Mouse (Mus musculus): ENCODE data around the gene Adamtsl1.
A peak's percentile ranks its signal among the peaks of the same experiment; 100 is the strongest.

Gene Adamtsl1

DNA sequence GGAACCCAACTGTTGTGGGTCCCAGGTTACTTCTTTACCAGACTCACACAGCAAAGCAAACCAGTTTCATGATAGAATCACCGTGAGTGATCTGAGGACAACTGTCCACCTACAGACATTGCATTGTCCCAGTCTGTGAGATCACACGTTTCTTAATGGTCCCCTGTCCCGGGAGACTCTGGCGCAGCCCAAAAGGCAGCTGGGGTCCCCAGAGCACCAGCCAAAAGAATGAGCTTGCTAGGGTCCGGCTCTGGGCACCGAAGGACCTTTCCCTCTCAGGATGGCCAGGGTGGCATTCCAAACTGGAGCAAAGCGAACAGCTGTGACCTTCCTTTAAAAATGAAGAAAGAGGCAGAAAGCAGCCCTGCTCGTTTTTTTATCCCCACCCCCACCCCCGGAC is at the start of gene Adamtsl1:
Gene Adamtsl1, plus strand, starts transcription at position 381 of the 400 bp plus-strand sequence.
- DNase-seq (ENCODE audit: low read depth, low spot score) = peak; percentile 19

DNA sequence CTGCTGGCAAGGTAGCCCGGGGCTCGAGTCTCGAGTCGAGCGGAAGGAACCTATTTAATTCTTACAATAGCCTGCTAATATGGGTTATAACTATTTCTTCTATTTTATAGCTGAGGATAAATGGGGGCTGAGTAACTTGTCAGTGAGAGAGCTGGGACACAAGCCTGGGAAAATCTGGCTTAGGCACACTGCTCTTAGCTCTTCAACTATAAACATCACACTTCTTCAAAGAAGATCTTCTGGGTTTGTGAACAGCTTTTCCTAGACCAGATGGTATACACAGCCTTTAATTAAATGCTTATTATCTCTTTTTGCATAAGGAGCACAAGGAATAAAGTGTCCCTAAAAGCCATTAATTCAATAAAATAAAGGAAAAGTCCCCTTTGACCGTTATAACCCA is 30.4 kb upstream of the Adamtsl1 start:
- no peak for DNase-seq (ENCODE audit: low read depth, low spot score)

DNA sequence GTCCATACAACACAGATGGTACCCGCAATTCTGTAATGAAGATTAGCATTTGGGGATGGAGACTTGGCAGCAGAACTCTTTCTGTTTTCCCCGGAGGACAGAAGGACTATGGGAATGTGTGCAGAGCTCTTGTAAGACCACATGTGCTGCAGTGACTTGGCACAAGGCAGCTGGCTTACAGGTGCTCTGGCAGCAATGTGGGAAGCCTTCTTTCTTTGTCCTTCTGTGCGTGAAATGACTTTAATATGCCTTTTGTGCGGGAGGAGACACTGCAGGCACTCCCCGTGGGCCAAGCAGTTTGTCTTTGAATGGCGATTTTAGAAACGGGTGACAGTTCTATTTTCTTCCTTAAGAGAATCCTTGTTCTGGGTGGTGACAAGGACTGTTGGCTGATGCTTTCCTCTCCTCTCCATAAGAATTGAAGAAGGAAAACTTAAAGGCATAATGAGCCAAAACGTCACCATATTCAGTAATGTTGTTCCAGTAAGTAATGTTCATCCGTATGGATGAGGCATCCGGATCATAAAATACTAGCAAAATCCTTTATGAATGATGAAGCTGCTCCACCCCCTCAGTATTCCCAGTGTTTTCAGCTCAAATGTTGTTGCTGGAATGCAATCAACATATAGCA is 27.5 kb upstream of the Adamtsl1 start:
- no peak for DNase-seq (ENCODE audit: low read depth, low spot score)

- DNase-seq (ENCODE audit: low read depth, low spot score) = no peak
Observed at GRCm38 (mm10) chr4:85505718-85506117, 8.3 kb upstream of the Adamtsl1 start.

GRCm38 (mm10) chr4:85506976-85507375 is 7.0 kb upstream of the Adamtsl1 start:
- peak; percentile 45 for DNase-seq (ENCODE audit: low read depth, low spot score)

GRCm38 (mm10) chr4:85507491-85507890 is 6.5 kb upstream of the Adamtsl1 start:
- peak; percentile 7 for DNase-seq (ENCODE audit: low read depth, low spot score)

GRCm38 (mm10) chr4:85513288-85513687 is 684 bp upstream of the Adamtsl1 start:
- DNase-seq (ENCODE audit: low read depth, low spot score) = no peak

- DNase-seq (ENCODE audit: low read depth, low spot score) = peak; percentile 77
Observed at GRCm38 (mm10) chr4:85514205-85514681, 271 bp downstream of the Adamtsl1 start.

GRCm38 (mm10) chr4:85526966-85527566 is 13.1 kb downstream of the Adamtsl1 start:
- no peak for DNase-seq (ENCODE audit: low read depth, low spot score)

DNA sequence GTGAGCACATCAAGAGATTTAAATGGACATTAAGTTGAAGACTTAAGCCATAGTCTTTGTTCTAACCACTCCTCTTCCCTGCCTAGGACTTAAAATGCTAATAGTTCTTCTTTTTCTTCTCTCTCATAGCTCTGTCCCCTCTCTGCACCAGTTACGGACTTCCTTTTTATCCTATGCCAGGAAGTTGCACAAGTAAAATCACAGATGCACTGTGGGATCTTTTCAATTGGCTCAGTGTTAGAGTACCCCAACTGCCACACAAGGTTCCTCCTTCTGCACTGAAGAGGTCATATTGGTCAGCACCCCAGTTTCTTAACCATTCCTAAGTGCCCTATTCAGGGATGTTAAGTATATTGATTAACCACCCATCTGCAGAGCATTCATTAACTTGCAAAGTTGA is 15.9 kb downstream of the Adamtsl1 start:
- no peak for DNase-seq (ENCODE audit: low read depth, low spot score)

GRCm38 (mm10) chr4:85539677-85540076 is 25.7 kb downstream of the Adamtsl1 start:
- no peak for DNase-seq (ENCODE audit: low read depth, low spot score)

DNA sequence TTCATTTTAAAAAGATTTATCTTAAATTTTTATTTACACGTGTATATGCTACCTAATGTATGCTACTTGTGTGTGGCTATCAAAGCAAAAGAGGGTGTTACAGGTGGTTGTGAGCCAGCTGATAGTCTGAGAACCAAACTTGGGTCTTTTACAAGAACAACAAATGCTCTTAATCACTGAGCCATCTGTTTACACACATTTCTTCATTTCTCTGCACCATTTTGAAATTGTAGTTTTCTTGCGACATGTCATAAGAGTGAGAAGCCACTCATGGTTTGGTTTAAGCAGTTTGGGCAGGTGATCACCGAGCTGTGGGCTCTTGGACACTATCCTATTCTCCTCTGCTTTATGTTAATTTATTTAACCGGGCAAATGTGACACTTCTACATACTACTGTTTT is 29.2 kb downstream of the Adamtsl1 start:
- DNase-seq (ENCODE audit: low read depth, low spot score) = no peak

DNA sequence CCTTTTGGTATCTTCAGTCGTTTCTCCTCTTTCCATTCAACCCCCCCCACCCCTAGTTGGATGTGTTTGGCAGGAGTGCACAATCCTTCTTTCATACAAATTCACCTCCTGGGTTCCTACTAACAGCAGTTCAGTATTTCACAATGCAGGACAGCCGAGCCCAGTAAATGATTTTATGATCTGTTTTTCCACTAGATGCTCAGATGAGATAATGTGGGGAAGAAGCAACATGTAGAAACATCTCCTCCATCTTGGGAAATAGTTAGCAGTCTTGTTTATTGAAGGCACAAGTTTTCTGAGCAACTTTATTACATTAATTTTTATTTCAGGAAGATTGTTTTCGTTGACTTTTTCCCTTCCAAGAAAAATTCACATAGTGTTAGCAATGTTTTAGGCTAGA is 40.7 kb downstream of the Adamtsl1 start:
- DNase-seq (ENCODE audit: low read depth, low spot score) = no peak

DNA sequence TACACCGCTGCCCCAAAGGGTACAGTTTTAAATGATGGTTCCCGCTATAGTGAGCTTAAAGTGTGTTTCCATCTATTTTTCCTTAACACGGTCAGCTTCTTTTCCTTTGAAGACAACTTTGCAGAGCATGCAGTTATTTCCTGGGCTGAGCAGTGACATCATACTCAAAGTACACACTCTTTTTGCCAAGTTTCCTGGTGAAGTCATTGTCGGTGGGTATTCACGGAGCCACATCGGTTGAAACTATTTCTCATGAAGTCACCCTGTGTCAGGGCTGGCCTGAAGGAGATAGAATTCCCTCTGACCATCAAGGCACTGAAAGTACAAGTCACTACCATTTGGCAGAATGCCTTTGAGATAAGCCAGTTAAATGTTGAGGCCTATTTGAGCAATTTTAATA is 45.8 kb downstream of the Adamtsl1 start:
- no peak for DNase-seq (ENCODE audit: low read depth, low spot score)

DNA sequence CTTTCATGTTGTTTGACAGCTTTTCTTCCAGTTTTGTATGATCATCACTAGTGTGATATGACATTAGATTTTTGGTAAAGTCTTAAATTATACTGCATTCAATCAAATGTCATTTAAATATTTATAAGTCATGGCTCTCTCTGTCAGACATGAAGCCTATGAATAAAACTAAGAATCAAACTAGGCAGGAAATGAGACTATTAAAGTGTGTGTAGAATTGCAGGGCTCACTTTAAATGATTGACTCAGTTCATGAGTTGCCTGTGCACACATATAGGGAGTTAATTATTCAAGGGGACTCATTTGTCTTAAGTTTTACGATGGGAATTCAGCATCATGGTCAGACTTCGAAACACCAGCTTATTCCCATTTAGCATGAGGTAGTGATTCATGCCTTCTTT is 71.5 kb downstream of the Adamtsl1 start:
- DNase-seq (ENCODE audit: low read depth, low spot score) = no peak

- no peak for DNase-seq (ENCODE audit: low read depth, low spot score)
Observed at GRCm38 (mm10) chr4:85588928-85589327, 75.0 kb downstream of the Adamtsl1 start.

GRCm38 (mm10) chr4:85591037-85591436 is 77.1 kb downstream of the Adamtsl1 start:
- no peak for DNase-seq (ENCODE audit: low read depth, low spot score)

DNA sequence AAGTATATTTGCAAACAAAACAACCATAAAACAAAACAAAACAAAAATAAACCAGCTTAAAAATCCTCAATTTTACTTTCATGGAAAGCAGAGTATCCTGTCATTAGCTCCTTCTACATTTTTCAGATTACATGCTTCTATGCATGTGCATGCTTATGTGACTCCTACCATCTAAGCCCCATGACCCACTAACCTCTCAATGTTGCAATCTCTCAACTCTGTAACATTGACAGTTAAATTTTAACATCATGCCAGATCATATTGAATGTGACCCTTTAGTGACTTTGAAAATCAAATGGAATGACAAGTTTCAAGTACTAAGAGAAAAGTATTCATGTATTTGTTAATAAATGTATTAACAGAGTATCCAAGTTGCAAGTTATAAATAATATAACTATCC is 80.2 kb downstream of the Adamtsl1 start:
- no peak for DNase-seq (ENCODE audit: low read depth, low spot score)

DNA sequence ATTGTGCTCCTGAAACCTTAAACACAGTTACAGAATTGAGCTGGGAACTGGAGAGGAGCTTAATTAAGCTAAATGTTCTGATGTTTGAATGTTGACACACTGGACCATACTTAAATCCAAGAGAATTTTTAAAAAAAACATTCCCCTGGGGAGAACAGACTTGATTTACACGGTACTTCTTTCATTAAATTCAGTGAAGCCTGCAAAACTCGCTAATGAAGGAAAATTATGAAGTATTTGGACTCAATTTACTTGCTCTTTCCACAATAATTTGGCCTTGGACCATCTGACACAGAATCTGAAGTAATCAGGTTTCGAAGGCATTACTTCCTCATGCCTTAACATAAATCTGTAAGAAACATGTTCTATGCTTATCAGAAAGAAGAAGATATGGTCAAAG is 99.4 kb downstream of the Adamtsl1 start:
- DNase-seq (ENCODE audit: low read depth, low spot score) = no peak

- DNase-seq (ENCODE audit: low read depth, low spot score) = no peak
Observed at GRCm38 (mm10) chr4:85618746-85619145, 104.8 kb downstream of the Adamtsl1 start.

DNA sequence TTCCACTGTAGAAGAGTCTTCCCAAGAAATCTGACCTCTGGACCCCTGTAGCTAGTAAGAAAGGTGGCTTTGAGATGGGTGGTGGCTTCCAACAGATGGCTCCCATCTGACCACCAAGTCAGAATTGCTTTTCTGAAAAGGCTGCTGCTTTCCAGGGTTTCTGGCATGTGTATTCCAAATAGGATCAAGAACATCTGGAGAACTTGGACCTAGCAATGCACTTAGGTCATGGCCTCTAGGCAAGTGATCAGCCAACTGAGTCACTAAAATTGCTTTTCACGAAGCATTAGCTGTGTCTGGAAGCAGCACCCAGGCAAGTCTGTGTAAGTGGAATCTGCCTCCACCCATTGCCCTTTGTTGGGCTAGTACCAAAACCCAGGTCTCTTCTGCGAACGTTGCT is 105.3 kb downstream of the Adamtsl1 start:
- no peak for DNase-seq (ENCODE audit: low read depth, low spot score)

DNA sequence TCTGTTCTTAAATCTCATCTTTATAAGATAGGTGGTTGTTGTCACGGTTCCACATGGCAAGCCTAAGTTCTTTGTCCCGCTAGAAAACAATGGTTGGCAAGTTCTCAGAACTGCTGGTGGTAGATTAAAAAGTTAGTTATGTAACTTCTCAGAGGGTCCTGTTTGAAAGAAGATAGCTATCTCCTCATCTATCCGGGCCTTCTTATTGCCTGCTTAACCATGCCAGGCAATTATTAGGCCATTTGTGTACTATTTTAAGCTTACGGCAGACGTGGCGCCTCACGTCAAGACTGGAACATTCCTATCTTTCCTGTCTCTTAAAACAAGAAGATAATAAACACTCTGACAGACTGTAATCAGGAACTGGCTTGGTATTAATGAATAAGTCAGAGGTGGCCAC is 115.4 kb downstream of the Adamtsl1 start:
- DNase-seq (ENCODE audit: low read depth, low spot score) = no peak

- DNase-seq (ENCODE audit: low read depth, low spot score) = no peak
Observed at GRCm38 (mm10) chr4:85669271-85669670, 155.3 kb downstream of the Adamtsl1 start.

GRCm38 (mm10) chr4:85669735-85670134 is 155.8 kb downstream of the Adamtsl1 start:
- no peak for DNase-seq (ENCODE audit: low read depth, low spot score)
